Mouse (Mus musculus) lung, postnatal 0 days (tissue): ENCODE data around the gene Stac2. TPM values are rescaled to one million over a fixed set of nuclear protein-coding genes. Genes with fewer than 3 reads are reported as not detected.

Experiments
- ATAC-seq: fragments of 200-750 bp; cut with Nextera tagmentation; 2 replicates; pipeline ENCODE4 v1.8.0; 2017; ENCODE audit warnings: moderate library complexity
- DNase-seq: peaks from one replicate; pipeline ENCODE4 v3.0.0-alpha.2; 2016; ENCODE audit warnings: low spot score
- H3K27ac ChIP-seq: fragments of 300-500 bp; sonication (generic); 2 replicates; pipeline ENCODE4 v1.5.1; 2014; ENCODE audit warnings: antibody characterized with exemption, mild to moderate bottlenecking, low read length, mixed read lengths
- H3K27me3 ChIP-seq: fragments of 300-500 bp; sonication (generic); replicated peaks from 2 replicates; pipeline ENCODE4 v1.6.1; 2014; ENCODE audit warnings: low read length, mixed read lengths; ENCODE audit not compliant: insufficient read depth
- H3K36me3 ChIP-seq: fragments of 300-500 bp; sonication (generic); 2 replicates; pipeline ENCODE4 v1.6.1; 2014; ENCODE audit warnings: low read length, mixed read lengths; ENCODE audit not compliant: insufficient read depth
- H3K4me1 ChIP-seq: fragments of 300-500 bp; sonication (generic); 2 replicates; pipeline ENCODE4 v1.6.1; 2014; ENCODE audit warnings: antibody characterized with exemption, low read depth, low read length, mixed read lengths; ENCODE audit not compliant: insufficient read depth
- H3K4me2 ChIP-seq: fragments of 300-500 bp; sonication (generic); replicated peaks from 2 replicates; pipeline ENCODE4 v1.6.1; 2014; ENCODE audit warnings: low read depth, mild to moderate bottlenecking, low read length, moderate library complexity, mixed read lengths
- H3K4me3 ChIP-seq: fragments of 300-500 bp; sonication (generic); 2 replicates; pipeline ENCODE4 v1.5.1; 2014; ENCODE audit warnings: low read depth, low read length
- H3K9ac ChIP-seq: fragments of 300-500 bp; sonication (generic); replicated peaks from 2 replicates; pipeline ENCODE4 v1.6.1; 2014; ENCODE audit warnings: low read depth, mild to moderate bottlenecking
- H3K9me3 ChIP-seq: fragments of 300-500 bp; sonication (generic); 2 replicates; pipeline ENCODE4 v1.6.1; 2016; ENCODE audit warnings: low read length, mixed read lengths
- CTCF ChIP-seq: IDR thresholded peaks from 2 replicates; pipeline ENCODE4 v1.5.1; 2016; ENCODE audit warnings: antibody characterized with exemption, mild to moderate bottlenecking
- EP300 ChIP-seq: IDR thresholded peaks from 2 replicates; pipeline ENCODE4 v1.6.1; 2016; ENCODE audit warnings: antibody characterized with exemption, mild to moderate bottlenecking, control low read depth
- WGBS: fragments of 180-500 bp; shearing (Covaris S2); extraction: QIAGEN DNeasy Blood & Tissue Kit; methylation state at CpG from one replicate; pipeline ENCODE4 v1.1.7; 2014; 5-methylcytosine and 5-hydroxymethylcytosine counted together
- polyA plus RNA-seq: library from polyadenylated mRNA; unstranded; fragments of >200 nt; fragmentation: Nextera tagmentation; extraction: Ambion mirVana; gene quantifications from 2 replicates; pipeline ENCODE4 v1.2.1, GENCODE M21; 2015

The Stac2 gene
- polyA plus RNA-seq, 1 experiment from 2014 or later, result 0.10 TPM

- 54% methylated on average over 8 of the region's 8 CpGs for WGBS
These were observed 49.1 kb downstream of the Stac2 start for GRCm38 (mm10) chr11:98004161-98004560.

GRCm38 (mm10) chr11:98003171-98003671 is 50.0 kb downstream of the Stac2 start:
- H3K4me2 ChIP-seq, result peak overlapping the region; percentile 55
- H3K9ac ChIP-seq, result no peak overlapping the region
- H3K27ac ChIP-seq, result no peak overlapping the region
- no peaks in the 10 kb centered on the region for H3K27me3 ChIP-seq
- no peak overlapping the region; the same call in 1 of the 2 replicates for H3K4me3 ChIP-seq
- WGBS, result 51% methylated on average over 17 of the region's 17 CpGs
- no peak for TF ChIP-seq EP300
- TF ChIP-seq CTCF, result no peak
- H3K36me3 ChIP-seq, result no peaks in the 10 kb centered on the region
- no peaks in the 10 kb centered on the region for H3K9me3 ChIP-seq
- H3K4me1 ChIP-seq, result no peaks in the 10 kb centered on the region
- peak; percentile 57 for ATAC-seq
- peak; percentile 57 for DNase-seq

More at GRCm38 (mm10) chr11:98004161-98004560, 49.1 kb downstream of the Stac2 start:
- ATAC-seq, result 0 out of 2 replicates have a peak, but pooled peaks have one; percentile 11
- H3K4me3 ChIP-seq, result no peak overlapping the region
- H3K4me1 ChIP-seq, result no peaks in the 10 kb centered on the region
- no peak overlapping the region for H3K4me2 ChIP-seq
- no peaks in the 10 kb centered on the region for H3K9me3 ChIP-seq
- TF ChIP-seq CTCF, result no peak
- TF ChIP-seq EP300, result no peak
- H3K9ac ChIP-seq, result no peak overlapping the region
- H3K27ac ChIP-seq, result no peak overlapping the region
- H3K27me3 ChIP-seq, result no peaks in the 10 kb centered on the region
- peak; percentile 53 for DNase-seq
- H3K36me3 ChIP-seq, result no peaks in the 10 kb centered on the region

GRCm38 (mm10) chr11:98002627-98003026 is 50.6 kb downstream of the Stac2 start:
- no peaks in the 10 kb centered on the region for H3K27me3 ChIP-seq
- no peak for TF ChIP-seq EP300
- peak; percentile 84 for TF ChIP-seq CTCF
- no peaks in the 10 kb centered on the region for H3K4me1 ChIP-seq
- no peaks in the 10 kb centered on the region for H3K36me3 ChIP-seq
- H3K9ac ChIP-seq, result no peak overlapping the region
- H3K4me2 ChIP-seq, result peak overlapping the region; percentile 55
- H3K9me3 ChIP-seq, result no peaks in the 10 kb centered on the region
- peak; percentile 47 for ATAC-seq
- H3K4me3 ChIP-seq, result no peak overlapping the region; the same call in 1 of the 2 replicates
- WGBS, result 24% methylated on average over 11 of the region's 12 CpGs
- H3K27ac ChIP-seq, result no peak overlapping the region
- peak; percentile 84 for DNase-seq

GRCm38 (mm10) chr11:98001986-98002385 is 51.3 kb downstream of the Stac2 start:
- no peak overlapping the region for H3K4me3 ChIP-seq
- 63% methylated on average over 6 of the region's 6 CpGs for WGBS
- no peaks in the 10 kb centered on the region for H3K27me3 ChIP-seq
- no peaks in the 10 kb centered on the region for H3K9me3 ChIP-seq
- ATAC-seq (no peak), DNase-seq (no peak)
- H3K27ac ChIP-seq, result no peak overlapping the region
- no peak overlapping the region for H3K9ac ChIP-seq
- no peaks in the 10 kb centered on the region for H3K4me1 ChIP-seq
- no peak for TF ChIP-seq CTCF
- TF ChIP-seq EP300, result no peak
- no peaks in the 10 kb centered on the region for H3K36me3 ChIP-seq
- H3K4me2 ChIP-seq, result no peak overlapping the region

GRCm38 (mm10) chr11:98001351-98001824 is 51.9 kb downstream of the Stac2 start:
- Histone ChIP-seq H3K9ac (no peak overlapping the region), H3K27me3 (no peaks in the 10 kb centered on the region), H3K4me2 (no peak overlapping the region), H3K36me3 (no peaks in the 10 kb centered on the region), H3K27ac (no peak overlapping the region), H3K4me1 (no peaks in the 10 kb centered on the region), H3K9me3 (no peaks in the 10 kb centered on the region), H3K4me3 (no peak overlapping the region)
- TF ChIP-seq EP300 (no peak), CTCF (no peak)
- 37% methylated on average over 11 of the region's 11 CpGs for WGBS
- DNase-seq (no peak), ATAC-seq (no peak)

- Histone ChIP-seq H3K4me3 (no peak overlapping the region), H3K9me3 (no peaks in the 10 kb centered on the region), H3K9ac (no peak overlapping the region), H3K27me3 (no peaks in the 10 kb centered on the region), H3K4me1 (no peaks in the 10 kb centered on the region), H3K36me3 (no peaks in the 10 kb centered on the region), H3K27ac (no peak overlapping the region), H3K4me2 (no peak overlapping the region)
- DNase-seq (no peak), ATAC-seq (no peak)
- 20% methylated on average over 7 of the region's 7 CpGs for WGBS
- TF ChIP-seq EP300, result no peak
- TF ChIP-seq CTCF, result no peak
These were observed 52.7 kb downstream of the Stac2 start for GRCm38 (mm10) chr11:98000378-98001140.
